In the genomic region with DNA sequence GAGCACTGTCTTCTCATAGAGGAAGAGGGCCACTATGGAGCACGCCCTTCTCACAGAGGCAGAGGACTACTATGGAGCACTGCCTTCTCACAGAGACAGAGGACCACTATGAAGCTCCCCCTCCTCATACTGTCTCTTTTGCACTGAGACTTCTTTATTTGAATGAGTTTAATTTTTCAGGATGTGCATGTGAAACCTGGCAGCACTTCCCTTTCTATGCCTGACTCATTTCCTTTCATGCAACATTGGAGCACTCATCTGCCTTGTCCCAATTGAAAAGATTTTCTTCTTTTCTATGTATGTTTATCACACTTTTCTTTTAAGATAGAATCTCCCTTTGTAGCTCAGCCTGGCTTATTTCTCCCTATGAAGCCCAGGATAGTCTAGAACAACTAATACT, we compare ENCODE assay signal across 20 mouse cellular contexts.
DNase-seq lines count a peak whose midpoint lies in the region; ATAC-seq lines count a peak whose summit lies in the region.
"Had no signal": no experiment of that assay in that cellular context is flagged by ENCODE, and none has a peak within 500 bp of the region (broad histone marks: within the 10 kb centered on the region; RNA-seq: fewer than 3 reads in every experiment).

No protein-coding gene starts in this region.

- intact Hi-C loops in heart, postnatal 14 days (cut with DNase I) = no loop called here

- ATAC-seq in common myeloid progenitor, adult 5-6 weeks (replicated peaks; ENCODE audit: low read depth, poor library complexity, severe bottlenecking) = peak; percentile 85
- ATAC-seq in granulocyte monocyte progenitor cell, adult 5-6 weeks (replicated peaks; ENCODE audit: poor library complexity, severe bottlenecking) = peak; percentile 94
- ATAC-seq in megakaryocyte, adult 5-6 weeks (ENCODE audit: poor library complexity, severe bottlenecking) = peak; percentile 90
- peak; percentile 98 for ATAC-seq in megakaryocyte progenitor cell, adult 5-6 weeks (replicated peaks; ENCODE audit: poor library complexity)
- no peak for ATAC-seq in inflammation-experienced regulatory T-cells, adult 6 months
- ATAC-seq: activated CD4-positive, CD25-positive, alpha-beta regulatory T cell, adult 4 months; CD4-positive, CD25-positive, alpha-beta regulatory T cell, adult 4 months; Patski had no signal

- no peak for DNase-seq in cerebellum, adult 9-10 months
- no peak for DNase-seq in urinary bladder, postnatal 36 days (ENCODE audit: low spot score in 2 of 2)
- no peak for DNase-seq in heart, postnatal 14 days
- DNase-seq: adrenal gland, adult 2 months; adrenal gland, adult 8-10 months; adrenal gland, postnatal 10 days; adrenal gland, postnatal 14 days; adrenal gland, postnatal 25 days; adrenal gland, postnatal 36 days; B cell, adult 2 months; cerebellum, adult 11 months; cerebellum, adult 11-12 months had no signal
